Mouse (Mus musculus) midbrain, embryonic 12.5 days (tissue): Measurements from ENCODE around the gene Casp9. TPM values are rescaled to one million over a fixed set of nuclear protein-coding genes. Genes with fewer than 3 reads are reported as not detected.

Experiments used
- ATAC-seq: fragments of 200-750 bp; cut with Nextera tagmentation; 2 replicates; pipeline ENCODE4 v1.8.0; 2017; ENCODE audit warnings: low read depth, moderate TSS enrichment, moderate library complexity; ENCODE audit not compliant: low FRiP score
- H3K27ac ChIP-seq: fragments of 300-500 bp; sonication (generic); replicated peaks from 2 replicates; pipeline ENCODE4 v1.5.1; 2016; ENCODE audit warnings: mild to moderate bottlenecking
- H3K27me3 ChIP-seq: fragments of 300-500 bp; sonication (generic); 2 replicates; pipeline ENCODE4 v1.6.1; 2016; ENCODE audit warnings: mild to moderate bottlenecking
- H3K36me3 ChIP-seq: fragments of 300-500 bp; sonication (generic); 2 replicates; pipeline ENCODE4 v1.6.1; 2016
- H3K4me1 ChIP-seq: fragments of 300-500 bp; sonication (generic); 2 replicates; pipeline ENCODE4 v1.6.1; 2016
- H3K4me2 ChIP-seq: fragments of 300-500 bp; sonication (generic); replicated peaks from 2 replicates; pipeline ENCODE4 v1.6.1; 2016; ENCODE audit warnings: mild to moderate bottlenecking, moderate library complexity
- H3K4me3 ChIP-seq: fragments of 300-500 bp; sonication (generic); 2 replicates; pipeline ENCODE4 v1.5.1; 2016; ENCODE audit warnings: mild to moderate bottlenecking
- H3K9ac ChIP-seq: fragments of 300-500 bp; sonication (generic); replicated peaks from 2 replicates; pipeline ENCODE4 v1.6.1; 2016; ENCODE audit warnings: mild to moderate bottlenecking, moderate library complexity
- H3K9me3 ChIP-seq: fragments of 300-500 bp; sonication (generic); 2 replicates; pipeline ENCODE4 v1.6.1; 2016; ENCODE audit warnings: mild to moderate bottlenecking
- WGBS: fragments of 180-500 bp; shearing (Covaris S2); methylation state at CpG from one replicate; pipeline ENCODE4 v1.1.7; 2016; 5-methylcytosine and 5-hydroxymethylcytosine counted together
- polyA plus RNA-seq: library from polyadenylated mRNA; unstranded; fragments of >200 nt; fragmentation: Nextera tagmentation; extraction: Ambion mirVana; gene quantifications from 2 replicates; pipeline ENCODE4 v1.2.1, GENCODE M21; 2016

The Casp9 gene
- polyA plus RNA-seq, 1 experiment from 2014 or later, result 24.9 TPM

- no peaks in the 10 kb centered on the region for H3K27me3 ChIP-seq
- no peak overlapping the region for H3K9ac ChIP-seq
- ATAC-seq, result no peak
- H3K4me1 ChIP-seq, result no peaks in the 10 kb centered on the region
- 73% methylated on average over 3 of the region's 3 CpGs for WGBS
- no peaks in the 10 kb centered on the region for H3K9me3 ChIP-seq
- H3K36me3 ChIP-seq, result no peaks in the 10 kb centered on the region
- H3K27ac ChIP-seq, result no peak overlapping the region
- no peak overlapping the region for H3K4me3 ChIP-seq
- H3K4me2 ChIP-seq, result no peak overlapping the region
Observed at GRCm38 (mm10) chr4:141822979-141823378, 29.6 kb downstream of the Casp9 start.

GRCm38 (mm10) chr4:141826060-141826459 lies 32.6 kb downstream of the Casp9 start, which contains the start of gene Cela2a:
Cela2a (minus strand) TSS chr4:141826160.
- WGBS, result 70% methylated on average over 5 of the region's 5 CpGs
- Histone ChIP-seq H3K9ac (no peak within 1 kb of the TSS), H3K9me3 (no peaks in the 10 kb centered on the region), H3K36me3 (no peaks in the 10 kb centered on the region), H3K27ac (no peak within 1 kb of the TSS), H3K27me3 (no peaks in the 10 kb centered on the region), H3K4me3 (no peak within 1 kb of the TSS), H3K4me2 (no peak within 1 kb of the TSS), H3K4me1 (0 out of 2 replicates have a peak, but pooled peaks cover 2% of the 10 kb centered on the region)
- ATAC-seq, result no peak

GRCm38 (mm10) chr4:141827401-141827800 lies 34.0 kb downstream of the Casp9 start:
- 0 out of 2 replicates have a peak, but pooled peaks cover 2% of the 10 kb centered on the region for H3K4me1 ChIP-seq
- WGBS, result 93% methylated on average over 2 of the region's 2 CpGs
- H3K27me3 ChIP-seq, result no peaks in the 10 kb centered on the region

GRCm38 (mm10) chr4:141828177-141828576 lies 34.8 kb downstream of the Casp9 start:
- Histone ChIP-seq H3K4me2 (no peak overlapping the region), H3K36me3 (no peaks in the 10 kb centered on the region), H3K27me3 (no peaks in the 10 kb centered on the region), H3K4me1 (0 out of 2 replicates have a peak, but pooled peaks cover 2% of the 10 kb centered on the region), H3K27ac (no peak overlapping the region), H3K9me3 (no peaks in the 10 kb centered on the region), H3K9ac (no peak overlapping the region), H3K4me3 (no peak overlapping the region)
- 80% methylated on average over 4 of the region's 4 CpGs for WGBS
- no peak for ATAC-seq

More at GRCm38 (mm10) chr4:141827401-141827800, 34.0 kb downstream of the Casp9 start:
- Histone ChIP-seq H3K9me3 (no peaks in the 10 kb centered on the region), H3K9ac (no peak overlapping the region), H3K4me2 (no peak overlapping the region), H3K27ac (no peak overlapping the region), H3K4me3 (no peak overlapping the region), H3K36me3 (no peaks in the 10 kb centered on the region)
- no peak for ATAC-seq

- Histone ChIP-seq H3K4me1 (0 out of 2 replicates have a peak, but pooled peaks cover 2% of the 10 kb centered on the region), H3K9me3 (no peaks in the 10 kb centered on the region), H3K9ac (no peak overlapping the region), H3K27ac (no peak overlapping the region), H3K36me3 (no peaks in the 10 kb centered on the region), H3K4me2 (no peak overlapping the region), H3K4me3 (no peak overlapping the region), H3K27me3 (no peaks in the 10 kb centered on the region)
- ATAC-seq, result no peak
- WGBS, result 50% methylated on average over 11 of the region's 11 CpGs
Observed at GRCm38 (mm10) chr4:141830381-141830780, 37.0 kb downstream of the Casp9 start.

GRCm38 (mm10) chr4:141831361-141831760 lies 37.9 kb downstream of the Casp9 start:
- H3K36me3 ChIP-seq, result no peaks in the 10 kb centered on the region
- WGBS, result 76% methylated on average over 7 of the region's 7 CpGs
- no peak for ATAC-seq

GRCm38 (mm10) chr4:141833911-141834310 lies 40.5 kb downstream of the Casp9 start:
- Histone ChIP-seq H3K27ac (no peak overlapping the region), H3K27me3 (no peaks in the 10 kb centered on the region), H3K9ac (no peak overlapping the region), H3K36me3 (no peaks in the 10 kb centered on the region), H3K9me3 (no peaks in the 10 kb centered on the region), H3K4me2 (no peak overlapping the region), H3K4me3 (no peak overlapping the region), H3K4me1 (0 out of 2 replicates have a peak, but pooled peaks cover 2% of the 10 kb centered on the region)
- 50% methylated on average over 1 of the region's 1 CpGs for WGBS
- no peak for ATAC-seq

More at GRCm38 (mm10) chr4:141831361-141831760, 37.9 kb downstream of the Casp9 start:
- no peaks in the 10 kb centered on the region for H3K9me3 ChIP-seq
- no peak overlapping the region for H3K4me3 ChIP-seq
- 0 out of 2 replicates have a peak, but pooled peaks cover 2% of the 10 kb centered on the region for H3K4me1 ChIP-seq
- H3K9ac ChIP-seq, result no peak overlapping the region
- no peak overlapping the region for H3K4me2 ChIP-seq
- no peaks in the 10 kb centered on the region for H3K27me3 ChIP-seq
- no peak overlapping the region for H3K27ac ChIP-seq

GRCm38 (mm10) chr4:141834536-141835095 lies 41.2 kb downstream of the Casp9 start:
- H3K9me3 ChIP-seq, result no peaks in the 10 kb centered on the region
- 0 out of 2 replicates have a peak, but pooled peaks cover 2% of the 10 kb centered on the region for H3K4me1 ChIP-seq
- H3K27ac ChIP-seq, result no peak overlapping the region
- H3K9ac ChIP-seq, result no peak overlapping the region
- ATAC-seq, result no peak
- no peaks in the 10 kb centered on the region for H3K27me3 ChIP-seq
- H3K36me3 ChIP-seq, result no peaks in the 10 kb centered on the region
- 79% methylated on average over 5 of the region's 5 CpGs for WGBS
- H3K4me3 ChIP-seq, result no peak overlapping the region
- H3K4me2 ChIP-seq, result no peak overlapping the region

GRCm38 (mm10) chr4:141845999-141846398 lies 52.6 kb downstream of the Casp9 start, which contains the start of gene Ctrc:
Ctrc (minus strand) TSS chr4:141846359.
- no peaks in the 10 kb centered on the region for H3K4me1 ChIP-seq
- no peak within 1 kb of the TSS for H3K4me2 ChIP-seq
- no peaks in the 10 kb centered on the region for H3K27me3 ChIP-seq
- no peak within 1 kb of the TSS for H3K9ac ChIP-seq
- no peak within 1 kb of the TSS for H3K4me3 ChIP-seq
- 86% methylated on average over 6 of the region's 6 CpGs for WGBS
- no peak within 1 kb of the TSS for H3K27ac ChIP-seq
- H3K36me3 ChIP-seq, result no peaks in the 10 kb centered on the region
- ATAC-seq, result no peak
- no peaks in the 10 kb centered on the region for H3K9me3 ChIP-seq

GRCm38 (mm10) chr4:141853437-141853836 lies 60.0 kb downstream of the Casp9 start:
- WGBS, result 80% methylated on average over 9 of the region's 9 CpGs
- Histone ChIP-seq H3K4me3 (no peak overlapping the region), H3K4me2 (no peak overlapping the region), H3K36me3 (peaks cover under 1% of the 10 kb centered on the region; the same call in 1 of the 2 replicates), H3K27ac (no peak overlapping the region), H3K27me3 (no peaks in the 10 kb centered on the region), H3K4me1 (0 out of 2 replicates have a peak, but pooled peaks cover 2% of the 10 kb centered on the region), H3K9ac (no peak overlapping the region), H3K9me3 (no peaks in the 10 kb centered on the region)
- no peak for ATAC-seq

- H3K9ac ChIP-seq, result no peak overlapping the region
- H3K4me1 ChIP-seq, result 0 out of 2 replicates have a peak, but pooled peaks cover 2% of the 10 kb centered on the region
- H3K27ac ChIP-seq, result no peak overlapping the region
- 20% methylated on average over 10 of the region's 10 CpGs for WGBS
- ATAC-seq, result peak; percentile 79
- H3K36me3 ChIP-seq, result peaks cover 38% of the 10 kb centered on the region
- 0 out of 2 replicates have a peak, but pooled peaks cover 4% of the 10 kb centered on the region for H3K9me3 ChIP-seq
- no peaks in the 10 kb centered on the region for H3K27me3 ChIP-seq
- H3K4me2 ChIP-seq, result no peak overlapping the region
- H3K4me3 ChIP-seq, result no peak overlapping the region
Observed at GRCm38 (mm10) chr4:141857422-141857930, 64.1 kb downstream of the Casp9 start.

GRCm38 (mm10) chr4:141858501-141858900 lies 65.1 kb downstream of the Casp9 start:
- ATAC-seq, result no peak
- WGBS, result 93% methylated on average over 20 of the region's 20 CpGs
- Histone ChIP-seq H3K4me2 (no peak overlapping the region), H3K27ac (no peak overlapping the region), H3K36me3 (peaks cover 38% of the 10 kb centered on the region), H3K9me3 (0 out of 2 replicates have a peak, but pooled peaks cover 4% of the 10 kb centered on the region), H3K4me3 (no peak overlapping the region), H3K4me1 (0 out of 2 replicates have a peak, but pooled peaks cover 2% of the 10 kb centered on the region), H3K27me3 (no peaks in the 10 kb centered on the region), H3K9ac (no peak overlapping the region)
